Mouse (Mus musculus) bone marrow macrophage, adult 2 months (primary cell): Measurements from ENCODE around the gene Psmc3ip. TPM values are rescaled to one million over a fixed set of nuclear protein-coding genes. Genes with fewer than 3 reads are reported as not detected.
A peak's percentile ranks its signal among the peaks of the same experiment; 100 is the strongest.

Experiments used
- H3K27ac ChIP-seq: 2 replicates; pipeline ENCODE4 v1.5.1; 2012; ENCODE audit warnings: low read depth, low read length; ENCODE audit not compliant: insufficient read depth
- H3K4me1 ChIP-seq: 2 replicates; pipeline ENCODE4 v1.6.1; 2012; ENCODE audit warnings: low read length; ENCODE audit not compliant: control insufficient read depth, insufficient read depth
- H3K4me3 ChIP-seq: 2 replicates; pipeline ENCODE4 v1.5.1; 2012; ENCODE audit warnings: mild to moderate bottlenecking, low read length, moderate library complexity; ENCODE audit not compliant: insufficient read depth
- CTCF ChIP-seq: IDR thresholded peaks from 2 replicates; pipeline ENCODE4 v1.5.1; 2012; ENCODE audit warnings: low read depth, mild to moderate bottlenecking, low read length, moderate library complexity
- POLR2A ChIP-seq: IDR thresholded peaks from 2 replicates; pipeline ENCODE4 v1.6.1; 2012; ENCODE audit warnings: mild to moderate bottlenecking, low read depth, low read length, borderline replicate concordance
- polyA plus RNA-seq: library from polyadenylated mRNA; stranded (reverse); fragments of >200 nt; gene quantifications from 2 replicates; pipeline ENCODE4 v1.2.4, GENCODE M21; 2012; ENCODE audit not compliant: missing spikeins, insufficient read depth, insufficient read length

Psmc3ip gene
- polyA plus RNA-seq, 1 experiment, result 4.1 TPM

DNA sequence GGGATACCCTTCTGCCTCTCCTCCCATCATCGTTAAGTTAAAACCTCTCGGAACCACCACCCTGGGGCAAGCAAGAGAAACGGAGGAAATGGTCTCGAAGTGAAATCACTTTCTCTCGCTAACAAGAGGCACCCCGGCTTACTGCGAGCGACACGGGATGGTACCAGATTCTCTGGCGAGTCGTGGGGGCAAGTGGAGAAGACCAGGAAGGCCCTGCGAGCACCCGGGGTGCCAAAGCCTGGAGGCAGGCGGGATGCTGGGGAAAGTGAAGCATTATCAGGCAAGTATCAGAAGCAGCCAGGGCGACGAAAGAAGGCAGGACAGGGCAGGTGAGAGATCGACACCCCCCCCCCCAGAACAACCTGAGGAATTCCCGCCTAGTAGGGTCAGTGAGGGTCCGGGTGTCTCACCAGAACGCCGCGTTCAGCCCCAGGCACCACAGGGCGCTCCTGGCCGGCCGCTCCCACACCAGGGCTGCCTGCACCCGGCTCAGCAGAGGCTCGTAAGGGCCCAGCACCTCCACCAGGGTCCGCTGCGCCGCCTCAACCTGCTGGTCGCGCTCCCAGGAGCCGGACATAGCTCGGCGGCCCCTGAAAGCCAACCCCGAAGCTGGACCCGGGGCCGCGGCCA, 24.0 kb upstream of the Psmc3ip start:
- Histone ChIP-seq H3K4me1 (peaks cover 35% of the 10 kb centered on the region), H3K4me3 (peak overlapping the region; percentile 77), H3K27ac (peak overlapping the region; percentile 58)
- TF ChIP-seq CTCF, result no peak
- TF ChIP-seq POLR2A, result no peak

DNA sequence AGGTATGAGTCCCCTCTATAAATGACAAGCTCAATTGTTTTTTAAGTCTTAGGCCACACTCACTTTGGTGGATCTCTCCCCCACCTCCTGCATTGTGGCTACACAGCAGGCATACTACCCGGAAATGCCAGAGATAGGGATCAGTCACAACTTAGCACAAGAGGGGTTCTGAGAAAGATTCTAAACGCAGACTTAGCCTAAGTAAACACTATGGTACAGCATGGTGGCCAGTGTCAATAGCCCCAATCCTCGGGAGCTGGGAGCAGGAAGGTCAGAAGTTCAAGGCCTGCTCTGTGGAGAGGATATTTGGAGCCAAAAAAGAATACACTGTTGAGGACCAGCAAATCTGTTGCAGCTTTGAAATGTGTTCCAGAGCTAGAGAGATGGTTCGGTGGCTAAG, 22.9 kb upstream of the Psmc3ip start:
- Histone ChIP-seq H3K4me1 (peaks cover 42% of the 10 kb centered on the region), H3K4me3 (peak overlapping the region; percentile 77), H3K27ac (no peak overlapping the region)
- no peak for TF ChIP-seq POLR2A
- no peak for TF ChIP-seq CTCF

DNA sequence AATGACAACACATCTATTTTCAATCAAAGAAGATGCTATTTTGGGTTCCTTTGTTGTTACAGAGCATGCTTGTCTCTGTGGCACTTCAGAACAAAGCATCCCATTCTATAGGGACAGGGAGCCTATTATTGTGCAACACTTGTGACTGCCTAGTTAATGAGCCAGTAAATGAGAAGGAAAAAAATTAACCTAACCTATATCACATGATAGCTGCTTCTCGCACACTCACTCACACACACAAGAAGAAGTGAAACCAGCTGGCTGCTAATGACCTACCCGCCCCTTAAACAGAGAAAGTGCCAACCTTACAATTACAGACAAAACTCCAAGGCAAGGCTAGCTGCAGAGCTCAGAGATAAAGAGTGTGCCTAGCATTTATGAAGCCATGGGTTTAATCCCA, 20.3 kb upstream of the Psmc3ip start:
- no peak overlapping the region for H3K4me3 ChIP-seq
- peaks cover 46% of the 10 kb centered on the region for H3K4me1 ChIP-seq
- peak overlapping the region; percentile 94 for H3K27ac ChIP-seq
- TF ChIP-seq POLR2A (no peak), CTCF (no peak)

DNA sequence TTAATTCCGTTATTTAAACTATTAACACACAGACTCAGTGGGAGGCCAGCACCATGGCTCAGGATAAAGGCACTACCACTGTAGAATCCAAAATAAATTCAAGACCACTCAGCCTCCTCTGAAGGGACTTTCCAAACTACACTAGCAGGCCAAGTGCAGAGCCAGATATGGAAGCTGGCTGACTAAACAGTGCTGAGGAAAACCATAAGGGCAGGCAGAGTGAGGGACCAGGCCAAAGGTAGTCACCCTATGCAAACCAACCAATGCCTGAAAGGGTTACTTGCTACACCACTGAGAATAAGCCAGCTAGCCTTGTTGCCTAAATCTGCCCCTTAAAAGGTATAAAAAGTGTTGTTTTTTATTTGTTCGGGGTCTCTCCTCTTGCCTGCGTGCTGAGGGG, 16.9 kb upstream of the Psmc3ip start:
- Histone ChIP-seq H3K27ac (no peak overlapping the region), H3K4me3 (no peak overlapping the region), H3K4me1 (peaks cover 38% of the 10 kb centered on the region)
- TF ChIP-seq CTCF, result no peak
- TF ChIP-seq POLR2A, result no peak

DNA sequence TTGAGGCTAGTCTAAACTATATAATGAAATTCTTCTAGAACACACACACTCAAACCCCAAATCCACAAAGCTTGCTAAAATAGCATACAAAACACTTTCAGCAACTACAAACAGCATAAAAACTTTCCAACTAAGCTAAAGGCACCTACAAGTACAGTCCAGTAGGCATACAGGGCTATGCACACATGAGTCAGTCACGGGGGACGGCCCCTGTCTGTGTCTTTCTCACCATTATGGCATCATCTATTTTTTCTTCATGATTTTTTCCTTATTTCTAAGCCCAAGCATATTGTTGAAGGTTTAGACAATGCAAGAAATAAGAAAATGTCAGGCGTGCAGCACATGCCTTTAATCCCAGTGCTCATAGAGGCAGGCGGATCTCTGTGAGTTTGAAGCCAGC, 15.9 kb upstream of the Psmc3ip start:
- Histone ChIP-seq H3K4me1 (peaks cover 29% of the 10 kb centered on the region), H3K4me3 (no peak overlapping the region), H3K27ac (no peak overlapping the region)
- TF ChIP-seq POLR2A (no peak), CTCF (no peak)

DNA sequence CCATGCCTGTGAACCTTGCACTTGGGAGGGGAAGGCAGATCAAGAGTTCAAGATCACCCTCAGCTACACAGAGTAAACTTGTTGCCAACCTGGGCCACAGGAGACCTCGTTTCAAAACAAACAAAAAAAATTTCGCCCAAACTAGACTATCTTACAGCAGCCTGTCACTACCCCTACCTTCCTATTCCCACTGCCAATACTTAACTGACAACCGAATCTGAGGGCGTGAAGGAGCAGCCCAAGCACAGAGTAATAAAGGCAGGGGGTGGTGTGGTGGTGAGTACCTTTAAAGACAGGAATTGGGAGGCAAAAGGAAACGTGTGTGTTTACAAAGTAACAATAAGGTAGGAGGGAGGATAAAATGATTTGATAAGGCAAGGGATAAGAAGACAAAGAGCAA, 15.5 kb upstream of the Psmc3ip start:
- Histone ChIP-seq H3K4me1 (peaks cover 25% of the 10 kb centered on the region), H3K4me3 (no peak overlapping the region), H3K27ac (no peak overlapping the region)
- no peak for TF ChIP-seq CTCF
- no peak for TF ChIP-seq POLR2A

DNA sequence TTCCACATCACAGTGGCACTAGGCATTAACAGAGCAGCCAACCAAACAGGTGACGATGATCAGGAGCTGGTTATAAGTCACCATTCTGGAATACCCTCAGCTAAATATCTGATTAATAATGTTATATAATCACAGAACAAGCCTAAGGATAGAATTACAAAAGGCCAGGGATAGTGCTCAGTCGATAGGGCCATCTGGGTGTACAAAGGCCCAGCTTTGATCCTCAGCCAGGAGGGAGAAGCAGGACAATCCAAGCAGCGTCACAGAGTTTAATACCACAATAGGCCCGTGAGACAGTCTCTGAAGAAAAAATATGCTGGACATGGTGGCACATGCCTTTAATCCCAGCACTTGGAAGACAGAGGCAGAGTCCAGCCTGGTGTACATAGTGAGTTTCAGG, 14.1 kb upstream of the Psmc3ip start:
- H3K27ac ChIP-seq, result no peak overlapping the region
- H3K4me1 ChIP-seq, result peaks cover 17% of the 10 kb centered on the region
- TF ChIP-seq POLR2A (no peak), CTCF (no peak)
- no peak overlapping the region for H3K4me3 ChIP-seq

DNA sequence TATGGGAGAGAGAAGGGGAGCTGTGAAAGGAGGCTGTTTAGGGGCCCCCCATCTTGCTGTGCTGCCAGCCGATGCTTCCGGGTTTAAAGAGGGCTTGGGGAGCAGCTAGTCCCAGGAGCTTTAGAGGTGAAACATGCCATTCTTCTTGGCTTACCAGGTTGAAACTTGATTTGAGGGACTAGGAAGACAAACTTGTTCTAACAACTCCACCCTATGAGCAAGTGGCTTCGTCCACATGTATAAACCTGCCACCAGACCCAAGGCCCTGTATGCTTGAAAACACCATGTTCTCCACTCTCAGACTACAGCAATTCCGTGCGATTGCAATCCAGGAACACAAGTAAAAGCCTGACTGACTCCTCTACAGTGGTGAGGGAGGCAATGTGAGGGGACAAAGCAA, 7.8 kb upstream of the Psmc3ip start:
- TF ChIP-seq POLR2A (no peak), CTCF (no peak)
- H3K4me1 ChIP-seq, result no peaks in the 10 kb centered on the region

DNA sequence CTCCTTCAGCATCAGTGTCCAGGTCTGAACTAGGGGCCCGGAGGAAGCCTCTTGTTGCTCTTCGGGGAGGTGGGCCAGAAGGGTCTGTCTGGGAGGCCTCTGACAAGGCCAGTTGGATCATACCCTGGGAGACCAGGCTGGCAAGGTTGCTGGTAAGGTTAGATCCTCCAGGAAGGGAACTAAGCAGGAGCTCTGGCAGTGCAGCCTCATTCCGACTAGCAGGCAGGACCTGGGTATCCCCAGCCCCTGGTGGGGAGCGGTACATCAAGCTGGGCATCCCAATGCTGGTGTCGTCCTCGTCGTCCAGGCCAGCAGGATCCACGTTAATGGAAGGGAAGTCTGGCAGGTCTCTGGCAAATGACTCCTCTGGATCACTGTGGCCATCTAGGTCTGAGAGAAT, 3.0 kb upstream of the Psmc3ip start:
- no peak for TF ChIP-seq POLR2A
- no peak for TF ChIP-seq CTCF

More for the DNA sequence above, 7.8 kb upstream of the Psmc3ip start:
- Histone ChIP-seq H3K4me3 (no peak overlapping the region), H3K27ac (no peak overlapping the region)

DNA sequence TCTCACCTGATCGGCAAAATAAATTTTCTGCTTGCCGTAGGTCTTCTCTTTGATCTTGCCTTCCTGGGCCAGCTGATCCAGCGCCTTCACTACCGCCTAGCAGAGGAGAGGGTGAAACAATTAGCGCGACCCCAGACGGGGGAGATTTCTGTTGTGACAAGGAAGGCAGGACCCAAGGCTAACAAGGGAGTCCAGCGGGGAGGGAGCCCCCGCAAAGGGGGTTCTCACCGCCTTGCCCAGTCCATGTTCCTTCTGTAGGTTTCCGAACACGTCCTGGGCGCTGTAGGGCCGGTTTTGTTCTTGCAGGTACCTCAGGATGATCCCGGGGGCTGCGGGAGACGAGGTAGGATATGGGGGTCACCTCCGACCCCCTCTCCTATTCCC, 314 bp downstream of the Psmc3ip start:
- H3K4me3 ChIP-seq, result peak overlapping the region; percentile 96
- H3K4me1 ChIP-seq, result peaks cover 6% of the 10 kb centered on the region; the same call in 1 of the 2 replicates
- TF ChIP-seq CTCF, result no peak
- no peak for TF ChIP-seq POLR2A
- H3K27ac ChIP-seq, result no peak overlapping the region

More for the DNA sequence above, 3.0 kb upstream of the Psmc3ip start:
- H3K4me1 ChIP-seq, result peaks cover 6% of the 10 kb centered on the region; the same call in 1 of the 2 replicates
- H3K27ac ChIP-seq, result no peak overlapping the region
- no peak overlapping the region for H3K4me3 ChIP-seq
